Mouse (Mus musculus) mouse trophoblast stem cell (cell line): Measurements from ENCODE around the gene Nup188.

Experiments
- in situ Hi-C, 2 experiments: fragments of 300-500 bp; cut with MseI, MboI; formaldehyde crosslinking; loops; 2 replicates in 1 of 2; 3 replicates in 1 of 2; pipeline ENCODE4 v1.15.1; 2025

Gene Nup188

GRCm38 (mm10) chr2:30384814-30385213, 98.6 kb downstream of the Nup188 start:
- in situ Hi-C loops, result no loop called here

DNA sequence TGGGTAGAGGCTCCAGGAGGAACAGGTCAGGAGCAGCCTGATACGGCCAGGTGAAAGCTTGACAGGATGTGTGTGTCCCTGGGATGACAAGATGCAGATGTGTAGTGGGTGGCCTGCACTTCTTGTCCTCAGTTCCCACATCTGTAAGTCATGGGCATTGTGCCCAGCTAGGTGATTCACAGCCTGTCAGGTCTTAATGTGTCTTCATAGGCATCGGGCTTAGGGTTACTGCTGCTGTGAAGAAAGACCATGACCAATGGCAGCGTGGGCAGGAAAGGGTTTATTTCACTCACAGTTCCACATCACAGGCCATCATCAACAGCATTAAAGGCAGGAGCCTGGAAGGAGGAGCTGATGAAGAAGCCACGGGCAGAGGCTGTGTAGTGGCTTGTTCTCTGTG, 99.4 kb downstream of the Nup188 start:
- in situ Hi-C loops, result no loop called here

DNA sequence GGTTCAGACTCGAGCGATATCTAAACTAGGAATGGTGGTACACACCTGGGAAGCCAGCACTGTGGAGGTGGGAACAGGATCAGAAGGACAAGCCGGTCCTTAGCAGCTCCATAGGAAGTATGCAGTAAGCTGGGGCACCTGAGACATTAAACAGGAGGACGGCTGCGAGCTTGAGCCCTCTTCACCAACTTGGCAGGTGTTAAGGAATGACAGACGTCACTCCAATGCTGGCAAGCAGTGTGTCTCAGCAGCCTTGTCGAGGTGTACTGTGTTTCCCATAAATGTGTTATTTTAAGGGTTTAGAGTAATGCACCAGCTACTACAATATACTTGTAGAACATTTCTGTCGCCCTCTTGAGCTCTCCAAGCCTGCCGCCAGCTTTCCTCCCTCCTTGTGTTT, 100.7 kb downstream of the Nup188 start:
- in situ Hi-C loops, result no loop called here

DNA sequence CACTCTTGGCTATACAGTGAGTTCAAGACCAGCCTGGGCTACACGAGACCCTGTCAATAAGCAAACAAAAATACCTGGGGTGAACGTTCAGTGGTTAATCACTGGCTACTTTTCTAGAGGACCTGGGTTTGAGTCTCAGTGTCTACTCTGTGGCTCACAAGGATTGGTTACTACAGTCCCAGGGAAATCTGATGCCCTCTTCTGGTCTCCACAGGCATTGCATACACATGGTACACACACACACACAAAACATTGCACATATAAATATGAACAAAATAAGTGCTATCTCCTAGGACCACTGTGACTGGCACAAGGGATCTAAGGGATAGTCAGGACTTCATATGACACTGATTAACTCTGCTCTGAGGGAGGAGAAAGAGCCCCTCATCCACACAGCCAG, 102.8 kb downstream of the Nup188 start:
- in situ Hi-C loops, result no loop called here

- in situ Hi-C loops, result no loop called here
Observed at GRCm38 (mm10) chr2:30392114-30392576, 105.9 kb downstream of the Nup188 start, which contains the start of gene Dolpp1. Dolpp1 (plus strand) TSS chr2:30392254.

GRCm38 (mm10) chr2:30392577-30393369, 106.6 kb downstream of the Nup188 start:
- in situ Hi-C loops, result no loop called here

DNA sequence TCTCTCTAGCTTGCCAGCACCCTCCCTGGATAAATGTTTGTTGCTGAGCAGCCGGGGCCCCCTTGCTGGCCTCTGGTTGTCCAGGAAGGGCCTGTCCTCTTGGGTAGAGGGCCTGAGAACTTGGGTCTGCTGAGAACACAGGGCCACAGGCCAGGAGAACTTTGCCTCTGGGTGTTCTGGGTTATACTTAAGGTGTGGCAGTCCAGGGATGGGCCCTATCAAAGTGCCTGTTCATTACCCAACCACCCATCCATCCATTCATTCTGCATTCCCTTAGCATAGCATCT, 107.1 kb downstream of the Nup188 start:
- in situ Hi-C loops, result no loop called here
